Mouse (Mus musculus): ENCODE results near the gene Tnr.

DNA sequence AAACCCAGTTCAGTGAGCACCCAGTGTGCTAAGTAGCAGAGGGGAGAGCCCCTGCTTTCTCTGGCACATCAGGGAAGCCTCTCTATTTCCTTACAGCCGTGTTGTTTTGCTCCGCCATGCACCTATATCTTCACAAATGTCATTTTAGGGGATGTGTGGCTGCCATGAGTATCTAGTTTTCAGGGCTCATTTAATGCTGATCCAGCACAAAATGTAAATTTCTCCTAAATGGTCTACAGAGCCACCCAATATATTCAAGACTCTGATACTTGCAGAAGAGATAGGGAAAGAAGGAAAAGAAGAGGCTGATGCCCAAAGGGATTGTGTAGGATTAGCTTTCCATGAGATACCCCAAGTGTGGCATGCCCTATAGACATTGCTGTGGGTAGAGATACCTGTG lies 288.2 kb downstream of the Tnr start:
- TF ChIP-seq CTCF (IDR thresholded peaks at IDR 0.05; ENCODE audit: insufficient read depth, low read depth, low read length) (no peak), POLR2A (IDR thresholded peaks at IDR 0.05; ENCODE audit: insufficient read depth, low read depth, low read length) (no peak)
